Mouse (Mus musculus) hematopoietic stem cell, adult 5-6 weeks (primary cell): Measurements from ENCODE around the gene Efhc1. TPM values are rescaled to one million over a fixed set of nuclear protein-coding genes. Genes with fewer than 3 reads are reported as not detected.
A peak's percentile ranks its signal among the peaks of the same experiment; 100 is the strongest.

Experiments
- ATAC-seq, 2 experiments: fragments of 125-278 bp in 1 of 2; replicated peaks in 1 of 2; 2 replicates each; pipeline ENCODE4 v1.8.0; 2016 to 2017; ENCODE audit warnings: inconsistent platforms in 2 of 2, mild to moderate bottlenecking in 2 of 2, moderate number of reproducible peaks in 2 of 2, low read depth in 1 of 2, moderate TSS enrichment in 1 of 2; ENCODE audit not compliant: low FRiP score in 2 of 2, poor library complexity in 2 of 2, severe bottlenecking in 2 of 2, insufficient read depth in 1 of 2, low TSS enrichment in 1 of 2
- total RNA-seq: library from RNA; stranded (forward); fragments of 172-1452, 232-1000 nt; gene quantifications from 2 replicates; pipeline ENCODE4 v1.2.3, GENCODE M21; 2017

The Efhc1 gene
- total RNA-seq, 1 experiment from 2014 or later: 0.79 TPM

DNA sequence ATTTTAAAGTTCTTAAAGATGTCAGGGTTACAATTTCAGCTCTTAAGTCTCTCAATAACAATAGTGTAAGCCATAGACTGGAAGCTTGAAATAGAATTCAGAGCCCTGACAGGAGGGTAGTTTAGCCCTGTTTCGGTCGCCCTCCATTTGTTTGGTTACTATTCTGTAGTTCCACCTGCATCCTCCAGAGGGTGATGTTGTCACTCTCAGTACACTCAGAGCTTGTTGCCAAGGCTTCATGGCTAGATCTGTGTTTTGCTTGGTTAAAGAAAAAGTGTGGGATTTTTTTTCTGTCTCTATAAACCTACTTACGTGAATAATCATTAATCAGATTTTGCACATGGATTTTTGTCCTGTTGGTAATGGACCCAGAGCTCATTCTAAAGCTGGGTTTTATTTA, 12.4 kb upstream of the Efhc1 start:
- ATAC-seq: peak; percentile 84 to 85; a peak in 3 of 4 replicates

DNA sequence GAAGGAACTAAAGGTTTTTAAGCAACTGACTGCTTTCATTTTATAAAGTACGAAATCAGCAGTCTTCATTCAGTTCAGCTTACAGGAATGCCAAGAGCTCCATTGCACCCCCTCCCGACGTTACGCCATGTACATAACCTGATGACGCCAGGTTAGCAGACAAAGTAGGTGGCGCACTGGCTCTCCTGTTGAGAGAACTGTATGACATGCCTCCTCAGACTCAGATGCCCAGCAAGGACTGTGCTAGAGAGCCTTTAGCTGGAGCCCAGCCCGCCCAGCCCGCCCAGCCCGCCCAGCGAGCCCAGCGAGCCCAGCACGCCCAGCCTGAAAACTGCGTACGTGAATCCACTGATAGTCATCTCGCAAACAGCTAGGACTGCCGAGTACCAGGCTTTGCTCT, 11.3 kb upstream of the Efhc1 start:
- ATAC-seq: peak; percentile 11 to 31; a peak in 2 of 4 replicates

DNA sequence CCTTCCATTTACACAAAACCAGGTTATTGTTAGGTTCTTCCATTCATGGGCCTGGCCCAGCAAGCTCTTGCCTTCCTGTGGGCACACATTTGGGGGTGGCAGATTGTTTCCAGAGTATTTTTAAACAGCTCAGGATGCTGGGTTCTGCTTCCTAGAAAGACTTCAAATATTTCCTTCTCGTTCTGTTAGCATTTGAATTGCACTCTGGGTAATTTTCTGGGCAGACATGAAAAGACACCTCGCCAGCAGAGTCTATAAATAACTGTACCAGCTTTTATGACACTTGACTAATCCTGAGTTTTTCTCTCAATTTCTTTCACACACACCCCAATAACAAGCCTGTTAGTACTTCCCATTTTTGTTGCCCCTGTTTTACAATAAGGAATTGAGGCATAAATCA, 10.1 kb upstream of the Efhc1 start:
- ATAC-seq: no peak

DNA sequence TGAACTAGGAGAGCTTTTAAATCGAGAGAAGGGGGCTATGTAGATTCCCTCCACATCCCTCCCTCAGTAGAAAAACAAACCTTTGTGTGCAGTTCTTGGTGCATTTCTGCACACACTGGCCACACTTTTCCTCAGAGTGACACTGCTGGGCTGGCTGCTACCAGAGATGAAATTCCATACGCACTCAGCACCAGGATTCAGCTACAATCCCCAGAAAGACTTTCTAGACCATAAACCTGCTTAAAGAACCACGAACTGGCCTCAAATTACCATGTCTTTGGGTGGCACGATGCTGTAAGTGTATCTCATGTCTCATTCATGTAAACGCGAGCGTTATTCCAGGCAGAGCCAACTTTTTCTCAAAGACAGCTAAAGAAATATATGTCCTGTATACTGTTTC, 9.6 kb upstream of the Efhc1 start:
- no peak for ATAC-seq

DNA sequence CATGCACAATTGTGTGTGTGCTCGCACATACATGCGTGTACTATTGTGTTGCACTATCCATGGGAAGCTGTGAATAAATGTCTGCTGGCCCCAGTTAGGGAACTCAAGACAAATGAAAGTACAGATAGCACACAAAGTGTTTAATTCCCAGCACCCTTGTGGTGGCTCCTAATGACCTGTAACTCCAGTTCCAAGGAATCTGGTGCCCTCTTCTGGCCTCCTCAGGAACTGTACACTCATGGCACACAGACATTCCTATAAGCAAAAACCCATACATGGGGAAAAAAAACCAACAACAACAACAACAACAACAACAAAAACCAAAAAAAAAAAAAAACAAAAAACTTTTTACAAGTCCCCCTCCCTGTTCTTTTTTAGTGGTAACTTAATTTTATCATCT, 8.4 kb upstream of the Efhc1 start:
- no peak for ATAC-seq

DNA sequence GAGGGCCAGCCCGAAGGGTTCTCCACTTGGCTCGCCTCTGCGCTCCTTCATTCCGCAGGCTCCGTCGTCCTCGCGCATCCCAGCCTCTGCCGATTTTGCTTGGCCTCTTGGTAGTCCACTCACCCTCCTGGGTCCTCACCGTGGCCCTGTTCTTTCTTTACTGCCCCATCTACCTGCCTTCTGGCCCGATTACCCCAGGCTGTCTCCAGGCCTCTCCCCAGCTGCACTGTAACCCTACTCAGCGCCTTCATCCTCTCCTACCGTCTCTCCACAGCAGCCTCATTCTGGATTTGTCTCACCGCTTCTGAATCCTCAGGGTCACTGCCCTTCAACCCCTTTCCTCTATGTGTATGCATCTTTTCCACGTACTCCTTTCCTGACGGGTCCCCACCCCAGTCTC, 373 bp downstream of the Efhc1 start:
- ATAC-seq: no peak

DNA sequence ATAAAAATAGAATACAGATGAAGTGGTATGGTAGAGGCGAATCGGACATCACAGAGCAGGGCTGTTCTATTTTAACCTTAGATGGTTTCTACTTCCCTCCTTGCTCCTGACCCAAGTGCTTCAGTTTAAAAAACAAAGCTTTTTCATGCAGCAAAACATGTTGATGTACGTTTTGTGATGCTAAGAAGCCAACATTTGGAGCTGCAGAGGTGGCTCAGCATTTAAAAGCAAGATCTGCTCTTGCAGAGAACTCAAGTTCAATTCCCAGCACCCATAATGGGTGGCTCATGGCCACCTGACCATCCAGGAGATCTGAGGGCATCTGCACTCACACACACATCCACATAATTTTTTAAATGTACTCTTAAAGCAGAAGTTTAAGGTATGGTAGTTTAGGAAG, 3.5 kb downstream of the Efhc1 start:
- ATAC-seq: no peak

DNA sequence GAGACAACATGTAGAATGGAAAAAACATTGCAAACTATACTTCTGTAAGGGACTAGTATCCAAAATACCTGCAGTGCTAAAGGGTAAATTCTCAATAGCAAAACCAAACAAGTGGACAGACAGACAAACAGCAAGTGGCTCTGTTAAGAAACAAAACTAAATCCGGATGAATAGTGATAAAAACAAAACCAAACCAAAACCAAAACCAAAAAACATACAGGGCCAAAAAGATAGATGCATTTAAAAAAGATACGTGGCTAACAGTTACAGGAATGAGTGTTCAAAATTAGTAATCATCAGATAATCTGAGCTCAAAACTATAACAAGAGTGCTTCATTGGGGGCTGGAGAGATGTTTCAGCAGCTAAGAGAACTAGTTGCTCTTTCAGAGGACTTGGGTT, 18.2 kb downstream of the Efhc1 start:
- no peak for ATAC-seq

DNA sequence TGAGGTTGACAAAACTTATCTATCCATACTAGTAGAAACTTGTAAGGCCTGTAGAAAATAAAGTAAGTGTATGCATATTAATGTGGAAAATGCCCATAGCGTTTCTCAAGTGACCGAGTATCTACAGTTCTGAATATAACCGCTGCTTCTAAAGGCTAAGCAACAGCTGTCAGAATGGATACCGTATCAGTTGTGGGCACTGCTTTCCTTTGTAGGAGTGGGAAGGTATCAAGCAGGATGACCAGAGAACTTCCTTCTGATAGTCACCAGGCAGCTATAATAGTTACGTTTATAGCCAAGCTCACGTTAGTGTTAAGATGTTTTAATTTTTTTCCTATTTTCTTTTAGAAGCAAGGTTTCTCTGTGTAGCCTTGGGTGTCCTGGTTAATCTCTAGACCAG, 22.0 kb downstream of the Efhc1 start:
- ATAC-seq: no peak

DNA sequence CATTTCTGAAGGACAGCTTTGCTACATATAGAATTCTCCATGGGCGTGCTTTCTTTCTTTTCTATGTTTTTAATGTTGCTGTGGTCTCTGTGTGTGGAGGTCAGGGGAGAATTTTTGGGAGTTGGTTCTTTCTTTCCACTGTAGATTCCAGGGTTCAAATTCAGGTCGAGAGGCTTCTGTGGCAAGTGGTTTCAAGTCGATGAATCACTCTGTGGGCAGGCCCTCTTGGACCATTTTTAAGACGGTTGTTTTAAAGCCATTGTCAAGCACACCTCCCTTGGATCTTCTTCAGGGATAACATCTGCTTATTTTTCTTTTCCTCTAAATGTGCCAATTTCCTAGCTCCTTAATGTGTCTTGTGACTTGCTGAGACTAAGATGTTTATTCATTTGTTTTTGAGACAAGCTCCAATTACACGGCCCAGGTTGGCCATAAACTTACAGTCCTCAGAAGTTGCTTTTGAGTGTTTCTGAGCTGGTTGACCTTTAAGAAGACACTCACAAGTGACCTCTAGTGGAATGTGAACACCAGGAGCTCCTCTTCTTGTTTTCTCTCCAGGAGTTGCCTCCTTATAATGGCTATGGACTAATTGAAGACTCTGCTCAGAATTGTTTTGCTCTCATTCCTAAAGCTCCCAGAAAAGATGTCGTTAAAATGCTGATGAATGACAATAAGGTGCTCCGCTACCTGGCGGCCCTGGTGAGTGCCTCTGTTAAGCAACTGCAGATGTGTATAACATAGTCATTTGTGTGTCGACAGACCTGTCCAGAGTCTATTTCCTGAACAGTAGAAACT, 23.1 kb downstream of the Efhc1 start:
- no peak for ATAC-seq

DNA sequence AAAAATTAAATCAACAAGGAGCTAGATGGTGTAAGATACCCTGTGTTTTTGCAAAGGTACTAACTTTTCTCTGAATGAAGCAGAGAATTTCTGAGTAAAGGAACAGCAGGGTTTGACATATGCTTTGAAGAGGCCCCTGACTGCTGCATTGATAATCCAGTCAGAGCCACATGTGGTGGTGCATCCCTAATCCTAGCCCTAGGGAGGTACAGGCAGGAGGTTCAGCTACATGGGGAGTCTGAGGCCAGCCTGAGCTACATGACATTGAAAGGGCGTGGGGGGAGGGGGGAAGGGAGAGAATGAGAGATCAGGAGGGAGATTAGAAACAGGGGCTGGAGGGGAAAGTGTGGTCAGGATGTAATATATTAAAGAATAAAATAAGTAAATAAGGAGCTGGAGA, 29.1 kb downstream of the Efhc1 start:
- no peak for ATAC-seq

DNA sequence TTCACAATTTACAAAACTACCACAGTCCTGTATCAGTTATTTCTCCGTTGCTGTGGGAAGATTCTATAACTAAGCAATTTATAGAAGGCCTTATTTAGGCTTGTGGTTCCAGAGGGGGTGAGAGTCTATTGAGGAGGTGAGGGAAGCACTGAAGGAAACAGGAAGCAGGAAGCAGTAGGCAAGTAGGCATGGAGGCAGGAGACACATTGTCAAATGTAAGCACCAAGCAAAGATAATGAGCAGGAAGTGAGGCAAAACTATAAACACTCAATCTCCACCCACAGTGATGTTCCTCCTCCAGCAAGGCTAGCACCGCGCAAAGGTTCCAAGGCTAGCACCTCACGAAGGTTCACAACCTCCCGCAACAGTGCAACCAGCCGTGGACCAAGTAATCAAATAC, 30.3 kb downstream of the Efhc1 start:
- no peak for ATAC-seq

DNA sequence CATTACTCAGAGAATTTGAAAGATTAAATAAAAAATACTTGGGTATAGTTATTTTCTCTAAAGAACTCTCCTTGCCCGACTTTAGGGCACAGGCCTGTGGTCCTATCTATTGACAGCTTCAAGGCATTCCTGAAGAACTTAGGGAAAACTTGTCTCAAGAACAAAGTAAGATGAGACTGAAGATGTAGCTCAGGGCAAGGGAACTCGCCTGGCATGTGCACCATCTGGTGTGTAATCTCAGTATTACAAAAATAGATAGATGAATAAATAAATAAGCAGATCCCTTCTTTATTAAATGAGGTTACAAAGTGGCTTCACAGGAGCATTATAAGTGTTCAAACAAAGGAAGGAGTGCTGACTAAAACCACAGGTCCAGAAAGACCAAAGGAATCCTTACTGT, 32.7 kb downstream of the Efhc1 start:
- no peak for ATAC-seq

DNA sequence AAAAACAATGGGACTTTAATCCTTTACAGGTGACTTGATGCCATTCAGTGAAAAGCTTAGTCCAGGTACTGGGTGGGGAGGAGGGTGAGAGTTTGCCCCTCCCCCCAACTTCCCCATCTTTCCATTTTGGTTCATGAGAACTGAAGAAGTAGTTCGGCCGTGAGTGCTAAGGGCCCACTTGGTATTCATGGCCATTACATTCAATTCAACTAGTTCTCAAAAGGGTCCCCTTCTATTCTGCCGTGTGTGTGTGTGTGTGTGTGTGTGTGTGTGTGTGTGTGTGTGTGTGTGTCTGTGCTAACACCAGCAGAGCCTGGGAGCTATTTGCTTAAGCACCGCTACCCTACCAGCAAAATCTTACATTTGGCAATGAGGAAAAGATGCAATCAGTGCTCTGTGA, 33.2 kb downstream of the Efhc1 start:
- no peak for ATAC-seq

DNA sequence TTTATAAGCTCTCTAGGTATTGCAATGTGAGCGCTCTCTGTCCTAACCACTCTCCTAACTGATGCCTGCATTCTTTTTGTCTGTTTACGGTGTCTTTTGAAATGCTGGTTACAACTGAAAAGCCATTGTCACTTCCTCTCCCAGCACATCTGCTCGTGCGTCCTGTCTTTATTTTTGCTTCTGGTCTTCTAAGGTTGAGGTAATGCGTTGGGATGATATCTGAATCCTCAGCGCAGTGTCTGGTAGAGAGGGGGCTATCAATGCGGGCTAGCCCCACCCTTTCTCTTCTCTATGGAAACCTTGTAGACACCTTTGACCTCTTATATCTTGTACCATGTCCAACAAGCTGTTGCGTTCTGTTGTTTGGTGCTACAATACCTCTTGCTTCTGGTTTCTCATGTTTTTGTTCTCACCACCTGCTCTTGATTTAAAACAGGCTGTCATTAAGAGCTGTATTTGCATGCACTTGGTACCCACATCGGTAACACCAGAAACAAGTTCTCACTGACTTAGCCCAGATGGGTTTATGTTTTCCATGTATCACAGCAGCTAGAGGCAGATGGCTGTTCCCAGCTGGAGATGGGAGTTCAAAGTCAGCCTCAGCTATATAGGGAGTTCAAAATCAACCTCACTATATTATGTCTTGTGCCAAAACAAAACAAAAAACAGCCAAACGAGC, 35.1 kb downstream of the Efhc1 start:
- peak; percentile 49 to 58 for ATAC-seq

DNA sequence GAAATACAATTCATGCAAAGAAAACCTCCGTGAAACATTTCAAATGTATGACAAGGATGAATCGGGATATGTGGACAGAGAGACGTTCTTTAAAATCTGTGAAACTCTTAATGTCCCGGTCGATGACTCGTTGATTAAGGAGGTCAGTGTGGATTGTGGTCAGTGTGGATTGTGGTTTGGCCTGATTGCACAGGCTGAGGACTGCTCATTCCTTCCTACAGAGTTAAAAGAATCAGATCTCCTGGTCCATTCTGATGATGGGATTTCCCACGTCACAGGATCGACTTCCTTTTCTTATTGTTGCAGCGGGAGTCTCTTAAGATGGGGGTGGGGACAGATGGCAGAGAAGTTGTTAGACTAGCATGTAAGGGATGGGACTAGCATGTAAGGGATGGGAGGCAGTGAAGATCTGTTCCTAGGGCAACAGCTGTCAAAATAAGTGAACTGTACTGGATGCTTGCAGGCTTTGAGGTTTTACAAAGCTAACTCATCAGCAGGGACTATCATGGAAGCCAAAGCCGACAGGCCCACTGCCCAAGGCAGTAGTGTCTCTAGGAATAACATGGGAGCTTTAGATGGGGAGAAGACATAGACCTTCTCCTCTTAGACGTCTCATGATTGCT, 38.1 kb downstream of the Efhc1 start:
- no peak for ATAC-seq

DNA sequence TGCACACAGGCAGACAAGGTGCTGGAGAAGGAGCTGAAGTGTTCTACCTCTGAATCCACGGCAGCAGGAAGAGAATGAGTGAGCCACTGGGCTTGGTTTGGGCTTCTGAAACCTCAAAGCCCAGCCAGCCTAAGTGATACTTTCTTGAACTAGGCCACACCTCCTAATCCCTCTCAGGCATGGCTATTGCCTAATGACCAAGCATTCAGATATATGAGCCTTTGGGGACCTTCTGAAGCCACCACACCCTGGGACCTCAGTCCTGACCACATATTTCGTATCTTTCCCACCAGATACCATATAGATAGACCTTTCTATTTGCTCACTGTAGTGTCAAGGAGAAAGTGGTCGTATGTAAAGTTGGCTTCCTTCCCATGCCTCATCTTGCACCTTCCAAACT, 42.3 kb downstream of the Efhc1 start:
- ATAC-seq: no peak; a peak in 1 of 4 replicates

DNA sequence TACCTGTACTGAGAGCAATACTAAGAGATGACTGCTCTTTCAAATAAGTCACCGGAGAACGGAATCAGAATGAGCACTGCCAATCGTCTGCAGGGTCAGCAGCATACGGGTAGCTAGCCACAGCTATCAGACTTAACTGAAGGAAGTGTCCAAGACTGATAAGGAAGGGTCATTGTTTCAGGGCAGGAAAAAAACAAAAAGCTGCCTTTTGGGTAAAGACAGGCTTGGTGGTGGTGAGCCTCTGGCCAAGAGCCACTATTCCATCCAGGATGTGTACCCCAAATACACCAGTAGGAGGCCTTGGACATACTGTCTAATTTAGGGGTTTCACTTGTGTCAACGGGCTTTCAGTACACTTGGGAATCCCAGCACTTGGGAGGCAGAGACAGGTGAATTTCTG, 42.9 kb downstream of the Efhc1 start:
- ATAC-seq: no peak
